Mouse (Mus musculus) embryonic facial prominence, embryonic 13.5 days (tissue): Measurements from ENCODE around the gene Sp100. TPM values are rescaled to one million over a fixed set of nuclear protein-coding genes. Genes with fewer than 3 reads are reported as not detected.
A peak's percentile ranks its signal among the peaks of the same experiment; 100 is the strongest.

Experiments used
- ATAC-seq: fragments of 200-750 bp; cut with Nextera tagmentation; 2 replicates; pipeline ENCODE4 v1.8.0; 2017; ENCODE audit warnings: low read depth; ENCODE audit not compliant: insufficient number of reproducible peaks, insufficient read depth, low FRiP score, low TSS enrichment
- H3K27ac ChIP-seq: fragments of 300-500 bp; sonication (generic); 2 replicates; pipeline ENCODE4 v1.5.1; 2015; ENCODE audit warnings: moderate library complexity, mild to moderate bottlenecking, inconsistent platforms
- H3K27me3 ChIP-seq: fragments of 300-500 bp; sonication (generic); 2 replicates; pipeline ENCODE4 v1.6.1; 2015; ENCODE audit warnings: mild to moderate bottlenecking, inconsistent platforms
- H3K36me3 ChIP-seq: fragments of 300-500 bp; sonication (generic); 2 replicates; pipeline ENCODE4 v1.6.1; 2015; ENCODE audit warnings: mild to moderate bottlenecking, inconsistent platforms
- H3K4me1 ChIP-seq: fragments of 300-500 bp; sonication (generic); 2 replicates; pipeline ENCODE4 v1.6.1; 2015; ENCODE audit warnings: inconsistent platforms
- H3K4me2 ChIP-seq: fragments of 300-500 bp; sonication (generic); 2 replicates; pipeline ENCODE4 v1.6.1; 2015; ENCODE audit warnings: moderate library complexity, mild to moderate bottlenecking, inconsistent platforms
- H3K4me3 ChIP-seq: fragments of 300-500 bp; sonication (generic); 2 replicates; pipeline ENCODE4 v1.5.1; 2015; ENCODE audit warnings: mild to moderate bottlenecking, inconsistent platforms
- H3K9ac ChIP-seq: fragments of 300-500 bp; sonication (generic); 2 replicates; pipeline ENCODE4 v1.6.1; 2015; ENCODE audit warnings: mild to moderate bottlenecking, inconsistent platforms
- H3K9me3 ChIP-seq: fragments of 300-500 bp; sonication (generic); 2 replicates; pipeline ENCODE4 v1.6.1; 2016; ENCODE audit warnings: inconsistent platforms
- WGBS: fragments of 180-500 bp; shearing (Covaris S2); methylation state at CpG from one replicate; pipeline ENCODE4 v1.1.7; 2015; ENCODE audit warnings: mixed read lengths; 5-methylcytosine and 5-hydroxymethylcytosine counted together
- polyA plus RNA-seq: library from polyadenylated mRNA; unstranded; fragments of >200 nt; fragmentation: Nextera tagmentation; extraction: Ambion mirVana; gene quantifications from 2 replicates; pipeline ENCODE4 v1.2.1, GENCODE M21; 2015

Sp100 gene
- polyA plus RNA-seq, 1 experiment from 2014 or later: 1.0 TPM

- Histone ChIP-seq H3K27me3 (no peaks in the 10 kb centered on the region), H3K4me2 (peak overlapping the region; percentile 55), H3K36me3 (no peaks in the 10 kb centered on the region), H3K9ac (peak overlapping the region; percentile 59), H3K9me3 (no peaks in the 10 kb centered on the region), H3K4me1 (peaks cover 8% of the 10 kb centered on the region; the same call in 1 of the 2 replicates), H3K4me3 (peak overlapping the region; percentile 31), H3K27ac (no peak overlapping the region)
- ATAC-seq: no peak
- WGBS: 36% methylated on average over 18 of the region's 18 CpGs
Observed at GRCm38 (mm10) chr1:85736355-85737184, 86.8 kb downstream of the Sp100 start.

- Histone ChIP-seq H3K4me1 (peaks cover 13% of the 10 kb centered on the region; the same call in 1 of the 2 replicates), H3K27me3 (no peaks in the 10 kb centered on the region), H3K9ac (no peak overlapping the region), H3K9me3 (no peaks in the 10 kb centered on the region), H3K27ac (no peak overlapping the region), H3K4me2 (no peak overlapping the region), H3K4me3 (no peak overlapping the region), H3K36me3 (no peaks in the 10 kb centered on the region)
- 89% methylated on average over 4 of the region's 4 CpGs for WGBS
- no peak for ATAC-seq
Observed at GRCm38 (mm10) chr1:85739000-85739399, 89.2 kb downstream of the Sp100 start.

- Histone ChIP-seq H3K9ac (no peak overlapping the region), H3K27ac (no peak overlapping the region), H3K4me3 (no peak overlapping the region), H3K27me3 (no peaks in the 10 kb centered on the region), H3K9me3 (no peaks in the 10 kb centered on the region), H3K36me3 (no peaks in the 10 kb centered on the region), H3K4me2 (no peak overlapping the region), H3K4me1 (peaks cover 13% of the 10 kb centered on the region; the same call in 1 of the 2 replicates)
- ATAC-seq: no peak
Observed at GRCm38 (mm10) chr1:85739819-85740218, 90.0 kb downstream of the Sp100 start.

GRCm38 (mm10) chr1:85740923-85741322 is 91.1 kb downstream of the Sp100 start:
- H3K27me3 ChIP-seq: no peaks in the 10 kb centered on the region
- no peak overlapping the region for H3K27ac ChIP-seq
- no peaks in the 10 kb centered on the region for H3K9me3 ChIP-seq
- no peak overlapping the region for H3K9ac ChIP-seq
- H3K4me2 ChIP-seq: no peak overlapping the region
- H3K4me3 ChIP-seq: no peak overlapping the region
- no peak; the same call in 1 of the 2 replicates for ATAC-seq
- WGBS: 71% methylated on average over 6 of the region's 6 CpGs
- peaks cover 9% of the 10 kb centered on the region; the same call in 1 of the 2 replicates for H3K4me1 ChIP-seq
- H3K36me3 ChIP-seq: no peaks in the 10 kb centered on the region

- no peak for ATAC-seq
- no peak overlapping the region for H3K27ac ChIP-seq
- H3K4me2 ChIP-seq: no peak overlapping the region
- WGBS: 41% methylated on average over 5 of the region's 5 CpGs
- no peaks in the 10 kb centered on the region for H3K36me3 ChIP-seq
- H3K9ac ChIP-seq: no peak overlapping the region
- no peaks in the 10 kb centered on the region for H3K27me3 ChIP-seq
- no peaks in the 10 kb centered on the region for H3K9me3 ChIP-seq
- no peak overlapping the region for H3K4me3 ChIP-seq
- 0 out of 2 replicates have a peak, but pooled peaks cover 4% of the 10 kb centered on the region for H3K4me1 ChIP-seq
Observed at GRCm38 (mm10) chr1:85742333-85742732, 92.5 kb downstream of the Sp100 start.

GRCm38 (mm10) chr1:85742916-85743505 is 93.2 kb downstream of the Sp100 start:
- Histone ChIP-seq H3K9ac (no peak overlapping the region), H3K4me1 (0 out of 2 replicates have a peak, but pooled peaks cover 4% of the 10 kb centered on the region), H3K27ac (no peak overlapping the region; the same call in 1 of the 2 replicates), H3K36me3 (no peaks in the 10 kb centered on the region), H3K27me3 (no peaks in the 10 kb centered on the region), H3K4me3 (no peak overlapping the region), H3K9me3 (no peaks in the 10 kb centered on the region), H3K4me2 (no peak overlapping the region)
- 4% methylated on average over 2 of the region's 2 CpGs for WGBS
- no peak for ATAC-seq

DNA sequence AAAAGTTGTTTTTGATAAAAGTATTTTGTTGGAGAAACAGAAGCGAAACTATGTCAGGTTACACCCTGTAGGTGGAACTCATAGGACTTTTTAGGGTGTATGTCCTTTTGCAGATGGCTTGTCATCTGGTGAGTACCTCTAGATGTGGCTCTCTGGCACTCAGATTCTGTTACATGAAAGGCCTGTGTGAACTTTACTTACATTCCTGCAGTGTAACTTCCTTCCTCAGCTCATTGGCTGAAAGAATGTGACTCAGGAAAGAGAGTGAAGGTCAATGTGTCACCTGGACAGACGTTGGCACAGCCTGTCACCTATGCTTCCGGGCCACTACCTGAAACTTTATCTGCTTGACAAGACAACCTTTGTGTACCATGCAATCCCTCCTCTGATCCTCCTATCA is 94.8 kb downstream of the Sp100 start:
- no peaks in the 10 kb centered on the region for H3K27me3 ChIP-seq
- no peaks in the 10 kb centered on the region for H3K9me3 ChIP-seq
- H3K4me2 ChIP-seq: no peak overlapping the region
- no peak overlapping the region for H3K4me3 ChIP-seq
- H3K4me1 ChIP-seq: 0 out of 2 replicates have a peak, but pooled peaks cover 4% of the 10 kb centered on the region
- no peak for ATAC-seq
- no peaks in the 10 kb centered on the region for H3K36me3 ChIP-seq
- H3K27ac ChIP-seq: no peak overlapping the region
- 81% methylated on average over 3 of the region's 3 CpGs for WGBS
- H3K9ac ChIP-seq: no peak overlapping the region

- no peaks in the 10 kb centered on the region for H3K9me3 ChIP-seq
- H3K4me3 ChIP-seq: no peak overlapping the region
- H3K36me3 ChIP-seq: no peaks in the 10 kb centered on the region
- 80% methylated on average over 5 of the region's 5 CpGs for WGBS
- H3K27ac ChIP-seq: no peak overlapping the region
- no peak for ATAC-seq
- peaks cover 7% of the 10 kb centered on the region; the same call in 1 of the 2 replicates for H3K4me1 ChIP-seq
- no peak overlapping the region for H3K4me2 ChIP-seq
- H3K9ac ChIP-seq: no peak overlapping the region
- no peaks in the 10 kb centered on the region for H3K27me3 ChIP-seq
Observed at GRCm38 (mm10) chr1:85746511-85746910, 96.7 kb downstream of the Sp100 start.

- H3K4me2 ChIP-seq: no peak overlapping the region
- H3K27ac ChIP-seq: no peak overlapping the region
- H3K4me1 ChIP-seq: peaks cover 11% of the 10 kb centered on the region
- no peaks in the 10 kb centered on the region for H3K36me3 ChIP-seq
- H3K9ac ChIP-seq: no peak overlapping the region
- WGBS: 54% methylated on average over 2 of the region's 2 CpGs
- H3K4me3 ChIP-seq: no peak overlapping the region
- H3K27me3 ChIP-seq: no peaks in the 10 kb centered on the region
- H3K9me3 ChIP-seq: no peaks in the 10 kb centered on the region
- ATAC-seq: no peak
Observed at GRCm38 (mm10) chr1:85749829-85750228, 100.0 kb downstream of the Sp100 start.

GRCm38 (mm10) chr1:85750650-85751049 is 100.9 kb downstream of the Sp100 start:
- no peak for ATAC-seq
- peaks cover 11% of the 10 kb centered on the region for H3K4me1 ChIP-seq
- H3K9ac ChIP-seq: no peak overlapping the region
- H3K9me3 ChIP-seq: no peaks in the 10 kb centered on the region
- H3K27ac ChIP-seq: no peak overlapping the region
- 79% methylated on average over 4 of the region's 4 CpGs for WGBS
- no peak overlapping the region for H3K4me3 ChIP-seq
- no peak overlapping the region for H3K4me2 ChIP-seq
- H3K36me3 ChIP-seq: no peaks in the 10 kb centered on the region
- H3K27me3 ChIP-seq: no peaks in the 10 kb centered on the region

DNA sequence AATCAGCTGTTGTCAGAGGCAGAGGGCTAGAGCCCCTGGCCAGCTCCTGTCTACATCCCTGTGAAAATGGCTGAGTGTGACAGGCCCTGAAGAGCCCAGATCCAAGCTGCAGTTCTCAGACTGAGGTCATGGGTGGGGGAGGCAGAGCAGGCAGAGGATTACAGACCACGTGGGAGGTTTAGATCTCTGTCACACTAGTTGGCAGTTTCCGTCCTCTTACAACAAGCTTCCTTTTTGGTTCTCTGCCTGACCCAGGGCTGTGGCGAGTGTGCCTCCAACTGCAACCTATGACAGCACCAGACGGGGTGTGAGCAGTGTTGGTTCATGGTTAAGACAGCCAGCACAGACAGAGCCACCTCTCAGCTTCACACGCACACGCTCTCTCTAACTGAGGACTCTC is 101.7 kb downstream of the Sp100 start:
- Histone ChIP-seq H3K27ac (peak overlapping the region; percentile 78), H3K4me2 (no peak overlapping the region), H3K9ac (peak overlapping the region; percentile 32; the same call in 1 of the 2 replicates), H3K36me3 (no peaks in the 10 kb centered on the region), H3K4me1 (peaks cover 11% of the 10 kb centered on the region), H3K9me3 (no peaks in the 10 kb centered on the region), H3K27me3 (no peaks in the 10 kb centered on the region), H3K4me3 (no peak overlapping the region)
- WGBS: 46% methylated on average over 6 of the region's 6 CpGs
- ATAC-seq: 0 out of 2 replicates have a peak, but pooled peaks have one; percentile 23
